15 mouse cellular contexts compared by ENCODE assay signal in genomic region chr8:85496778-85497177, GRCm38 (mm10).
"Had no signal": no experiment of that assay in that cellular context is flagged by ENCODE, and none has a peak within 500 bp of the region (broad histone marks: within the 10 kb centered on the region; RNA-seq: fewer than 3 reads in every experiment).

No protein-coding gene starts in this region.

- H3K9ac ChIP-seq: limb, embryonic 13.5 days; liver, embryonic 14.5 days; lung, embryonic 14.5 days; neural tube, embryonic 12.5 days had no signal

- H3K9me3 ChIP-seq: limb, embryonic 13.5 days; midbrain, embryonic 10.5 days; neural tube, embryonic 12.5 days had no signal

- DNase-seq: kidney, adult 8-10 months; kidney, postnatal 25 days; left cerebral cortex, postnatal 4 days; lung, embryonic 14.5 days; lung, postnatal 10 days; lung, postnatal 4 days; midbrain, embryonic 14.5 days; right cerebral cortex, postnatal 4 days; thymus, adult 18-20 months; thymus, postnatal 25 days had no signal

- H3K27ac ChIP-seq: layer of hippocampus, adult 2 months; limb, embryonic 13.5 days; liver, embryonic 14.5 days; midbrain, embryonic 10.5 days; neural tube, embryonic 12.5 days had no signal

- H3K27me3 ChIP-seq: limb, embryonic 13.5 days; neural tube, embryonic 12.5 days had no signal

- H3K36me3 ChIP-seq: neural tube, embryonic 12.5 days had no signal

- H3K4me3 ChIP-seq: layer of hippocampus, adult 2 months; limb, embryonic 13.5 days; midbrain, embryonic 10.5 days; neural tube, embryonic 12.5 days had no signal

- H3K4me2 ChIP-seq: limb, embryonic 13.5 days; lung, embryonic 14.5 days; neural tube, embryonic 12.5 days had no signal
